Mouse (Mus musculus): ENCODE results near the gene Rasl2-9. TPM values are rescaled to one million over a fixed set of nuclear protein-coding genes. Genes with fewer than 3 reads are reported as not detected.
"Not testable (repeated sequence)": the region's sequence is repeated elsewhere in the genome, so short reads cannot be mapped to it uniquely, and the experiment has no call there.

Gene Rasl2-9
- polyA plus RNA-seq, 1 experiment from 2014 or later, result 0.50 TPM

GRCm38 (mm10) chr7:5083325-5084105 is 42.2 kb downstream of the Rasl2-9 start:
- ATAC-seq (ENCODE audit: low FRiP score, low TSS enrichment) (no peak), DNase-seq (ENCODE audit: low spot score) (no peak)

GRCm38 (mm10) chr7:5081939-5082338 is 43.8 kb downstream of the Rasl2-9 start:
- WGBS, result 72% methylated on average over 2 of the region's 2 CpGs
- H3K36me3 ChIP-seq (ENCODE audit: control insufficient read depth, insufficient read depth, low read length), result peaks cover 11% of the 10 kb centered on the region
- no peak overlapping the region for H3K9ac ChIP-seq (ENCODE audit: low read length)
- H3K4me2 ChIP-seq (replicated peaks; ENCODE audit: low read depth), result peak overlapping the region; percentile 85
- DNase-seq (ENCODE audit: low spot score) (peak; percentile 57), ATAC-seq (ENCODE audit: low FRiP score, low TSS enrichment) (peak; percentile 59)
- TF ChIP-seq CTCF (IDR thresholded peaks at IDR 0.05; ENCODE audit: low read depth) (no peak), EP300 (optimal IDR thresholded peaks at IDR 0.05) (no peak)
- H3K27me3 ChIP-seq (ENCODE audit: control insufficient read depth, insufficient read depth, low read length), result no peaks in the 10 kb centered on the region
- no peak overlapping the region for H3K4me3 ChIP-seq (ENCODE audit: low read depth, low read length)
- 0 out of 2 replicates have a peak, but pooled peaks cover 2% of the 10 kb centered on the region for H3K4me1 ChIP-seq (replicated peaks; ENCODE audit: control insufficient read depth, insufficient read depth)
- H3K27ac ChIP-seq (replicated peaks), result peak overlapping the region; percentile 49
- H3K9me3 ChIP-seq (ENCODE audit: control insufficient read depth, low read length), result no peaks in the 10 kb centered on the region

More at GRCm38 (mm10) chr7:5083325-5084105, 42.2 kb downstream of the Rasl2-9 start:
- Histone ChIP-seq H3K27ac (replicated peaks) (no peak overlapping the region), H3K27me3 (ENCODE audit: control insufficient read depth, insufficient read depth, low read length) (no peaks in the 10 kb centered on the region), H3K9me3 (ENCODE audit: control insufficient read depth, low read length) (no peaks in the 10 kb centered on the region), H3K4me1 (replicated peaks; ENCODE audit: control insufficient read depth, insufficient read depth) (0 out of 2 replicates have a peak, but pooled peaks cover 2% of the 10 kb centered on the region), H3K9ac (ENCODE audit: low read length) (0 out of 2 replicates have a peak overlapping the region, but pooled peaks have one; percentile 4), H3K36me3 (ENCODE audit: control insufficient read depth, insufficient read depth, low read length) (peaks cover 6% of the 10 kb centered on the region; the same call in 1 of the 2 replicates), H3K4me2 (replicated peaks; ENCODE audit: low read depth) (no peak overlapping the region), H3K4me3 (ENCODE audit: low read depth, low read length) (no peak overlapping the region)
- TF ChIP-seq CTCF (IDR thresholded peaks at IDR 0.05; ENCODE audit: low read depth) (no peak), EP300 (optimal IDR thresholded peaks at IDR 0.05) (no peak)
- 83% methylated on average over 18 of the region's 18 CpGs for WGBS

DNA sequence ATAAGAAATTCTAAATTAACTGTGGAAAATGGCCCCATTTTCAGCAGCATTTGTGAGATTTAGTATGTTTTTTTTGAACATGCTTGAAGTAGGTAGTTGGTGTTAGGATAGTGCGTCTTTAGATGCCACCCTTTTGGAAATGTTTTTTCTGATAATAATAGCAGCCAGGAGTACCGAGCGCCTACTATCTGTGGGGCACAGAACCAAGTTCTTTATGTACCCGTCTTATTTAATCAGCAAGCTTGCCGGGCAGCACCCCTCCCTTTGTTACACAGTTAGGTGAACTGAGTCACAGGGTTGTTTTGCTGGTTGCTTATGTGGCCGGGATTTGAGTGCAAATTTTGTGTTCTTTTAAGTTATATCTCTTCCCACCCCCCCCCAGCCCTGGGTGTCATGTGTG is 44.5 kb downstream of the Rasl2-9 start:
- Histone ChIP-seq H3K27me3 (ENCODE audit: control insufficient read depth, insufficient read depth, low read length) (no peaks in the 10 kb centered on the region), H3K36me3 (ENCODE audit: control insufficient read depth, insufficient read depth, low read length) (peaks cover 18% of the 10 kb centered on the region), H3K27ac (replicated peaks) (peak overlapping the region; percentile 98), H3K9ac (ENCODE audit: low read length) (peak overlapping the region; percentile 99), H3K4me1 (replicated peaks; ENCODE audit: control insufficient read depth, insufficient read depth) (0 out of 2 replicates have a peak, but pooled peaks cover 2% of the 10 kb centered on the region), H3K4me2 (replicated peaks; ENCODE audit: low read depth) (peak overlapping the region; percentile 85), H3K4me3 (ENCODE audit: low read depth, low read length) (peak overlapping the region; percentile 99), H3K9me3 (ENCODE audit: control insufficient read depth, low read length) (no peaks in the 10 kb centered on the region)
- TF ChIP-seq EP300 (optimal IDR thresholded peaks at IDR 0.05), result no peak
- peak; percentile 32 for TF ChIP-seq CTCF (IDR thresholded peaks at IDR 0.05; ENCODE audit: low read depth)
- DNase-seq (ENCODE audit: low spot score), result peak; percentile 33
- no peak for ATAC-seq (ENCODE audit: low FRiP score, low TSS enrichment)
- WGBS, result 35% methylated on average over 6 of the region's 6 CpGs

DNA sequence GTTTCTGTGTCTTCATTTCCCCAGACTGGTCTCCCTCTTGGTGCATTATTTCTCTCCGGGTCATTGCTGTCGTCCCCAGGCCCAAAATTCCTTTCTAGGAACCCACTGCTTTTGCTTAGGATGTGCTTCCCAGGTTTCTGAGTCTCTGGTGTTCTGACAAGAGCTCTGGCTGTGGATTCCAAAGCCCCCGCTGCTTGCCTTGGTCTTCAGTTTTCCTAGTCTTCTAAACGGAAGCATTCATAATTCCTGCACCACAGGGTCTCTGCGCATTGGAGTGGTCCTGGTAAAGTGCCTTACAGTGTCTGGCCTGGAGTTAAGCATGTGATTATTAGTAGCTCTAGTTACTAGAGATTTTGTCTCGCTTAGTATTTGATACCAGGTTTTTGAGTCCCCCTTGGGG is 44.9 kb downstream of the Rasl2-9 start:
- H3K36me3 ChIP-seq (ENCODE audit: control insufficient read depth, insufficient read depth, low read length), result peaks cover 20% of the 10 kb centered on the region
- peak overlapping the region; percentile 98 for H3K27ac ChIP-seq (replicated peaks)
- H3K4me2 ChIP-seq (replicated peaks; ENCODE audit: low read depth), result peak overlapping the region; percentile 85
- no peaks in the 10 kb centered on the region for H3K27me3 ChIP-seq (ENCODE audit: control insufficient read depth, insufficient read depth, low read length)
- ATAC-seq (ENCODE audit: low FRiP score, low TSS enrichment), result no peak
- no peak for TF ChIP-seq EP300 (optimal IDR thresholded peaks at IDR 0.05)
- no peak for TF ChIP-seq CTCF (IDR thresholded peaks at IDR 0.05; ENCODE audit: low read depth)
- H3K4me1 ChIP-seq (replicated peaks; ENCODE audit: control insufficient read depth, insufficient read depth), result 0 out of 2 replicates have a peak, but pooled peaks cover 2% of the 10 kb centered on the region
- no peak for DNase-seq (ENCODE audit: low spot score)
- 8% methylated on average over 6 of the region's 6 CpGs for WGBS
- H3K4me3 ChIP-seq (ENCODE audit: low read depth, low read length), result peak overlapping the region; percentile 99
- H3K9ac ChIP-seq (ENCODE audit: low read length), result peak overlapping the region; percentile 99
- H3K9me3 ChIP-seq (ENCODE audit: control insufficient read depth, low read length), result no peaks in the 10 kb centered on the region

- peak; percentile 98 for DNase-seq (ENCODE audit: low spot score)
- Histone ChIP-seq H3K4me1 (replicated peaks; ENCODE audit: control insufficient read depth, insufficient read depth) (0 out of 2 replicates have a peak, but pooled peaks cover 2% of the 10 kb centered on the region), H3K4me2 (replicated peaks; ENCODE audit: low read depth) (peak within 1 kb of the TSS; percentile 85), H3K9ac (ENCODE audit: low read length) (peak within 1 kb of the TSS; percentile 99), H3K4me3 (ENCODE audit: low read depth, low read length) (peak within 1 kb of the TSS; percentile 99), H3K27me3 (ENCODE audit: control insufficient read depth, insufficient read depth, low read length) (no peaks in the 10 kb centered on the region), H3K27ac (replicated peaks) (peak within 1 kb of the TSS; percentile 98), H3K36me3 (ENCODE audit: control insufficient read depth, insufficient read depth, low read length) (peaks cover 16% of the 10 kb centered on the region), H3K9me3 (ENCODE audit: control insufficient read depth, low read length) (no peaks in the 10 kb centered on the region)
- WGBS, result under 1% methylated on average over 77 of the region's 81 CpGs
- peak; percentile 97 for ATAC-seq (ENCODE audit: low FRiP score, low TSS enrichment)
- no peak for TF ChIP-seq EP300 (optimal IDR thresholded peaks at IDR 0.05)
- no peak for TF ChIP-seq CTCF (IDR thresholded peaks at IDR 0.05; ENCODE audit: low read depth)
Measured at GRCm38 (mm10) chr7:5080010-5080751, 45.6 kb downstream of the Rasl2-9 start, which contains the start of gene Epn1. Gene Epn1 (plus strand): TSS chr7:5080235.

DNA sequence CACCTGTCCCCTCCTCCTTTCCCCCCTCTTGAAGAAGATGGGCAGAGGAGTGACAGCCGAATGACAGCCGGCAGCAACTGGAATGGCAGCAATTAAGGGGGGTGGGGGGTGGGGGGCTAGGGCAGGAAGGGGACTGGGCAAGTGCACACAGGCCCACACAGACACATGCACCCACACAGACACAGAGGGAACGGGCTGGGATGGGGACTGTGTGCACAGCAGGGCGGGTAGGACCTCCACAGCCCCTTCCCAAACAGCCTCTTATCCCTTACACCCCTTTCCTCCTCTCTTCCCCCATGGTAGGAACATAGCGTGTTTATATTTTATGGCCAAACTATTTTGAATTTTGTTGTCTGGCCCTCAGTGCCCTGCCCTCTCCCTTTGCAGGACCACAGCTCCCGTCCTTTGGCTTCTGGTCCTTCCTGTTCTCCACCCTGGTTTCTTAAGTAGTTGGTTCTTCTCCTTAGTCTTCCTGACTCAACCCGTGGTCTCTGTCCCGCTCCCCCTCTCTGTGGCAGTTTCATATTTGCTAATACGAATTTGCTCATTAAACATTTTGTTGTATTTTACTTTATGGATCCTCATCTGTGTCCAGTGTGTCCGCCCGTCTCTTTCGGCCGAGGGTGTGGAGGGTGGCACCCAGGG is 46.3 kb downstream of the Rasl2-9 start:
- not testable (repeated sequence) for H3K27me3 ChIP-seq (ENCODE audit: control insufficient read depth, insufficient read depth, low read length); H3K4me1 ChIP-seq (replicated peaks; ENCODE audit: control insufficient read depth, insufficient read depth); H3K9me3 ChIP-seq (ENCODE audit: control insufficient read depth, low read length); DNase-seq (ENCODE audit: low spot score); ATAC-seq (ENCODE audit: low FRiP score, low TSS enrichment)
- WGBS, result 33% methylated on average over 9 of the region's 13 CpGs
- Histone ChIP-seq H3K27ac (replicated peaks) (peak overlapping the region; percentile 98), H3K4me2 (replicated peaks; ENCODE audit: low read depth) (peak overlapping the region; percentile 85), H3K36me3 (ENCODE audit: control insufficient read depth, insufficient read depth, low read length) (peaks cover 20% of the 10 kb centered on the region), H3K4me3 (ENCODE audit: low read depth, low read length) (peak overlapping the region; percentile 99), H3K9ac (ENCODE audit: low read length) (peak overlapping the region; percentile 99)
